In the genomic region with DNA sequence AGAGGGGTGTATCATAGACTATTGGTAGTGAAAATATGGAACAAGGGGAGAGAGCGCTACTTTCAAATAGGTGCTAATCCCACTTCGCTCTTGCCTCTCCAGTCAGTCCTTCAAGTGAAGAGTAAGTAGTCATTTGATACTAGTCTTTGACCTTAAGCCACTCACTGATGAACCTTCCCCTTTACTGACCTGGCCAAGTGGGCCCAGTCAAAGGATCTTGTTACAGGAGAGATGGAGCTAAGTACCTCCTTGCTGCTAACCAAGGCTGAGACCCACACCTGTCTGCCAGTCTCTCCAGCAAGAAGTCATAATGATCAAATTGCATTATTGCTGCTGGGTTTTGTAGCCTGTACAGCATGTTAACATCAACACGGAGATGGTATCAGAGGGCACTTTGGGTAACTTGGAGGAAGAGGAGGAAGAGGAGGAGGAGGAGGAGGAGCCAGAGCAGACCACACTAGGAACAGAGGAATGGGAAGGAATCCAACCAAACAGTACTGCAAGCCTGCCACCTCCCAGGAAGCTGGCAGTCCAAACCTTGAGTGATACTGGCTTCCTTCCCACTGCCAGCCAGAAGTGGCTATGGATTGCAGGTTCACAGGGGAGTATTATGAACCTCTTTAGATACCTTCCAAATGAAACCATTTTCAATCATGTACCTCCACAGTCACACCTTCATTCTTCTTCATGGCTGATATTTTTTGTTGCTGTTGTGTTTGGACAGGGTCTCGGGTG, we compare ENCODE assay signal across 22 mouse cellular contexts.
DNase-seq lines count a peak whose midpoint lies in the region; ATAC-seq and TF ChIP-seq lines count a peak whose summit lies in the region.
"Had no signal": no experiment of that assay in that cellular context is flagged by ENCODE, and none has a peak within 500 bp of the region (broad histone marks: within the 10 kb centered on the region; RNA-seq: fewer than 3 reads in every experiment).

No protein-coding gene starts in this region.

- TF ChIP-seq EP300 in lung, postnatal 0 days (IDR thresholded peaks at IDR 0.05), result no peak

- intact Hi-C loops in gastrocnemius, postnatal 36 days (cut with DNase I), result no loop called here

- no peaks in the 10 kb centered on the region for H3K27me3 ChIP-seq in lung, postnatal 0 days (replicated peaks; ENCODE audit: insufficient read depth, low read length)
- H3K27me3 ChIP-seq: forebrain, embryonic 13.5 days; limb, embryonic 13.5 days; neural tube, embryonic 15.5 days had no signal

- TF ChIP-seq CTCF in lung, postnatal 0 days (IDR thresholded peaks at IDR 0.05), result no peak

- H3K9ac ChIP-seq in lung, postnatal 0 days (replicated peaks; ENCODE audit: low read depth), result no peak overlapping the region
- H3K9ac ChIP-seq: forebrain, embryonic 13.5 days; limb, embryonic 13.5 days; liver, embryonic 14.5 days; midbrain, embryonic 12.5 days; neural tube, embryonic 15.5 days had no signal

- no peaks in the 10 kb centered on the region for H3K4me1 ChIP-seq in lung, postnatal 0 days (ENCODE audit: insufficient read depth, low read depth, low read length)

- H3K36me3 ChIP-seq in lung, postnatal 0 days (ENCODE audit: insufficient read depth, low read length), result no peaks in the 10 kb centered on the region
- H3K36me3 ChIP-seq: embryonic facial prominence, embryonic 10.5 days; limb, embryonic 13.5 days; midbrain, embryonic 12.5 days; neural tube, embryonic 15.5 days had no signal

- no peak overlapping the region for H3K4me3 ChIP-seq in lung, postnatal 0 days (ENCODE audit: low read depth, low read length)
- H3K4me3 ChIP-seq: embryonic facial prominence, embryonic 10.5 days; forebrain, embryonic 13.5 days; layer of hippocampus, adult 2 months; limb, embryonic 13.5 days; midbrain, embryonic 12.5 days; myocyte; neural tube, embryonic 15.5 days had no signal

- no peak for ATAC-seq in lung, postnatal 0 days
- ATAC-seq: forebrain, embryonic 13.5 days; hindbrain, embryonic 16.5 days had no signal

- H3K9me3 ChIP-seq in lung, postnatal 0 days (ENCODE audit: low read length), result no peaks in the 10 kb centered on the region
- H3K9me3 ChIP-seq: embryonic facial prominence, embryonic 10.5 days; forebrain, embryonic 13.5 days; limb, embryonic 13.5 days; midbrain, embryonic 12.5 days; neural tube, embryonic 15.5 days had no signal

- WGBS in lung, postnatal 0 days, result 62% methylated on average over 4 of the region's 4 CpGs

- H3K4me2 ChIP-seq in lung, postnatal 0 days (replicated peaks; ENCODE audit: low read depth, low read length), result no peak overlapping the region
- H3K4me2 ChIP-seq: forebrain, embryonic 13.5 days; limb, embryonic 13.5 days; midbrain, embryonic 12.5 days; neural tube, embryonic 15.5 days had no signal

- no peak overlapping the region for H3K27ac ChIP-seq in lung, postnatal 0 days (ENCODE audit: low read length)
- H3K27ac ChIP-seq: embryonic facial prominence, embryonic 10.5 days; forebrain, embryonic 13.5 days; kidney, postnatal 0 days; layer of hippocampus, adult 2 months; limb, embryonic 13.5 days; liver, embryonic 14.5 days; macrophage; midbrain, embryonic 12.5 days; neural tube, embryonic 15.5 days had no signal

- DNase-seq in gastrocnemius, adult 18-20 months (ENCODE audit: low spot score), result peak; percentile 61
- no peak for DNase-seq in gastrocnemius, postnatal 36 days
- DNase-seq in brain, adult 2 months (ENCODE audit: low read depth, low spot score), result peak; percentile 72
- DNase-seq in cerebellum, adult 9-10 months, result peak; percentile 64
- DNase-seq in lung, postnatal 0 days (ENCODE audit: low spot score), result peak; percentile 24
- DNase-seq in embryo, embryonic 11 days, result no peak
- no peak for DNase-seq in layer of hippocampus, postnatal 14 days (ENCODE audit: low spot score in 2 of 2)
- DNase-seq: B cell, adult 2 months; kidney, adult 11 months; retina, postnatal 1 day; thymus, postnatal 4 days had no signal

Comparison
In these comparisons a context has a peak if more than half of its experiments do, and no peak if none do; other contexts are left out.
1. DNase-seq: peak in gastrocnemius, adult 18-20 months (single experiment), brain, adult 2 months (single experiment), cerebellum, adult 9-10 months (single experiment) and lung, postnatal 0 days (single experiment); none in gastrocnemius, postnatal 36 days (0 of 2), embryo, embryonic 11 days (single experiment) and layer of hippocampus, postnatal 14 days (0 of 2).